Mouse (Mus musculus) liver, embryonic 13.5 days (tissue): ENCODE measurements around the gene Prkce. TPM values are rescaled to one million over a fixed set of nuclear protein-coding genes. Genes with fewer than 3 reads are reported as not detected.
A peak's percentile ranks its signal among the peaks of the same experiment; 100 is the strongest.
"Not testable (repeated sequence)": the region's sequence is repeated elsewhere in the genome, so short reads cannot be mapped to it uniquely, and the experiment has no call there.

Source experiments
- ATAC-seq: fragments of 200-750 bp; cut with Nextera tagmentation; 2 replicates; pipeline ENCODE4 v1.8.0; 2017; ENCODE audit warnings: low read depth, mild to moderate bottlenecking, moderate number of reproducible peaks, moderate library complexity
- DNase-seq: peaks from one replicate; pipeline ENCODE4 v3.0.0; 2022
- H3K27ac ChIP-seq: fragments of 300-500 bp; sonication (generic); 2 replicates; pipeline ENCODE4 v1.5.1; 2015; ENCODE audit warnings: moderate library complexity, mild to moderate bottlenecking, inconsistent platforms
- H3K27me3 ChIP-seq: fragments of 300-500 bp; sonication (generic); 2 replicates; pipeline ENCODE4 v1.6.1; 2015; ENCODE audit warnings: mild to moderate bottlenecking, inconsistent platforms
- H3K36me3 ChIP-seq: fragments of 300-500 bp; sonication (generic); 2 replicates; pipeline ENCODE4 v1.6.1; 2015; ENCODE audit warnings: mild to moderate bottlenecking, inconsistent platforms
- H3K4me1 ChIP-seq: fragments of 300-500 bp; sonication (generic); replicated peaks from 2 replicates; pipeline ENCODE4 v1.6.1; 2015; ENCODE audit warnings: inconsistent platforms
- H3K4me2 ChIP-seq: fragments of 300-500 bp; sonication (generic); 2 replicates; pipeline ENCODE4 v1.6.1; 2015; ENCODE audit warnings: inconsistent platforms, mild to moderate bottlenecking, moderate library complexity
- H3K4me3 ChIP-seq: fragments of 300-500 bp; sonication (generic); replicated peaks from 2 replicates; pipeline ENCODE4 v1.5.1; 2015; ENCODE audit warnings: mild to moderate bottlenecking, inconsistent platforms
- H3K9ac ChIP-seq: fragments of 300-500 bp; sonication (generic); 2 replicates; pipeline ENCODE4 v1.6.1; 2015; ENCODE audit warnings: mild to moderate bottlenecking, inconsistent platforms
- H3K9me3 ChIP-seq: fragments of 300-500 bp; sonication (generic); replicated peaks from 2 replicates; pipeline ENCODE4 v1.6.1; 2016; ENCODE audit warnings: inconsistent platforms
- WGBS: fragments of 180-500 bp; shearing (Covaris S2); methylation state at CpG from one replicate; pipeline ENCODE4 v1.1.7; 2015; ENCODE audit not compliant: insufficient replicate concordance; 5-methylcytosine and 5-hydroxymethylcytosine counted together
- polyA plus RNA-seq: library from polyadenylated mRNA; unstranded; fragments of >200 nt; fragmentation: Nextera tagmentation; extraction: Ambion mirVana; gene quantifications from 2 replicates; pipeline ENCODE4 v1.2.1, GENCODE M21; 2015

Gene Prkce
- polyA plus RNA-seq, 1 experiment from 2014 or later = 0.90 TPM

GRCm38 (mm10) chr17:86464197-86464596, 296.6 kb downstream of the Prkce start:
- DNase-seq (no peak), ATAC-seq (peak; percentile 17; the same call in 1 of the 2 replicates)
- H3K4me2 ChIP-seq = no peak overlapping the region
- no peaks in the 10 kb centered on the region for H3K27me3 ChIP-seq
- H3K36me3 ChIP-seq = no peaks in the 10 kb centered on the region
- H3K9me3 ChIP-seq = no peaks in the 10 kb centered on the region
- WGBS = 63% methylated on average over 8 of the region's 8 CpGs
- no peak overlapping the region for H3K9ac ChIP-seq
- no peak overlapping the region for H3K27ac ChIP-seq
- no peak overlapping the region for H3K4me3 ChIP-seq
- peaks cover 23% of the 10 kb centered on the region for H3K4me1 ChIP-seq

GRCm38 (mm10) chr17:86464689-86465363, 297.2 kb downstream of the Prkce start:
- 68% methylated on average over 16 of the region's 16 CpGs for WGBS
- Histone ChIP-seq H3K4me1 (peaks cover 23% of the 10 kb centered on the region), H3K4me3 (no peak overlapping the region), H3K27ac (no peak overlapping the region; the same call in 1 of the 2 replicates), H3K36me3 (no peaks in the 10 kb centered on the region), H3K4me2 (no peak overlapping the region), H3K9me3 (no peaks in the 10 kb centered on the region), H3K9ac (no peak overlapping the region), H3K27me3 (no peaks in the 10 kb centered on the region)
- ATAC-seq = peak; percentile 69
- no peak for DNase-seq

GRCm38 (mm10) chr17:86465865-86466264, 298.3 kb downstream of the Prkce start:
- no peak for ATAC-seq
- Histone ChIP-seq H3K36me3 (no peaks in the 10 kb centered on the region), H3K9ac (no peak overlapping the region), H3K27me3 (no peaks in the 10 kb centered on the region), H3K4me3 (no peak overlapping the region), H3K4me2 (no peak overlapping the region), H3K4me1 (peaks cover 23% of the 10 kb centered on the region), H3K9me3 (no peaks in the 10 kb centered on the region), H3K27ac (no peak overlapping the region)
- 75% methylated on average over 13 of the region's 13 CpGs for WGBS
- no peak for DNase-seq

- Histone ChIP-seq H3K4me3 (no peak overlapping the region), H3K27me3 (no peaks in the 10 kb centered on the region), H3K4me1 (peaks cover 23% of the 10 kb centered on the region), H3K4me2 (no peak overlapping the region), H3K27ac (no peak overlapping the region), H3K36me3 (no peaks in the 10 kb centered on the region), H3K9ac (no peak overlapping the region), H3K9me3 (no peaks in the 10 kb centered on the region)
- WGBS = 60% methylated on average over 7 of the region's 7 CpGs
- DNase-seq (no peak), ATAC-seq (no peak)
These were observed 298.8 kb downstream of the Prkce start for GRCm38 (mm10) chr17:86466412-86466811.

GRCm38 (mm10) chr17:86466871-86467270, 299.3 kb downstream of the Prkce start:
- DNase-seq (no peak), ATAC-seq (no peak)
- 37% methylated on average over 7 of the region's 7 CpGs for WGBS
- Histone ChIP-seq H3K27me3 (no peaks in the 10 kb centered on the region), H3K4me2 (no peak overlapping the region), H3K9me3 (no peaks in the 10 kb centered on the region), H3K4me3 (no peak overlapping the region), H3K9ac (no peak overlapping the region), H3K4me1 (peaks cover 23% of the 10 kb centered on the region), H3K36me3 (no peaks in the 10 kb centered on the region), H3K27ac (no peak overlapping the region)

GRCm38 (mm10) chr17:86467291-86467898, 299.8 kb downstream of the Prkce start:
- no peak for DNase-seq
- no peak overlapping the region for H3K4me3 ChIP-seq

GRCm38 (mm10) chr17:86467967-86468366, 300.4 kb downstream of the Prkce start:
- ATAC-seq (no peak), DNase-seq (no peak)
- Histone ChIP-seq H3K4me2 (no peak overlapping the region), H3K36me3 (no peaks in the 10 kb centered on the region), H3K9ac (no peak overlapping the region), H3K4me3 (no peak overlapping the region), H3K27ac (no peak overlapping the region), H3K9me3 (no peaks in the 10 kb centered on the region), H3K27me3 (no peaks in the 10 kb centered on the region), H3K4me1 (peaks cover 23% of the 10 kb centered on the region)
- 67% methylated on average over 5 of the region's 5 CpGs for WGBS

More at GRCm38 (mm10) chr17:86467291-86467898, 299.8 kb downstream of the Prkce start:
- Histone ChIP-seq H3K36me3 (no peaks in the 10 kb centered on the region), H3K4me2 (no peak overlapping the region), H3K9me3 (no peaks in the 10 kb centered on the region), H3K27me3 (no peaks in the 10 kb centered on the region), H3K9ac (no peak overlapping the region), H3K27ac (no peak overlapping the region), H3K4me1 (peaks cover 23% of the 10 kb centered on the region)
- 61% methylated on average over 10 of the region's 10 CpGs for WGBS
- ATAC-seq = no peak

- DNase-seq (no peak), ATAC-seq (no peak)
- H3K4me3 ChIP-seq = no peak overlapping the region
- H3K9me3 ChIP-seq = no peaks in the 10 kb centered on the region
- no peaks in the 10 kb centered on the region for H3K36me3 ChIP-seq
- 63% methylated on average over 5 of the region's 5 CpGs for WGBS
- peaks cover 15% of the 10 kb centered on the region for H3K4me1 ChIP-seq
- H3K27me3 ChIP-seq = no peaks in the 10 kb centered on the region
- no peak overlapping the region for H3K9ac ChIP-seq
- no peak overlapping the region for H3K4me2 ChIP-seq
- H3K27ac ChIP-seq = no peak overlapping the region
These were observed 302.6 kb downstream of the Prkce start for GRCm38 (mm10) chr17:86470160-86470559.

- Histone ChIP-seq H3K4me3 (no peak overlapping the region), H3K36me3 (no peaks in the 10 kb centered on the region), H3K27me3 (no peaks in the 10 kb centered on the region), H3K27ac (no peak overlapping the region), H3K9ac (no peak overlapping the region), H3K4me2 (no peak overlapping the region), H3K9me3 (no peaks in the 10 kb centered on the region), H3K4me1 (peaks cover 13% of the 10 kb centered on the region)
- no peak for DNase-seq
- no peak for ATAC-seq
- 50% methylated on average over 5 of the region's 5 CpGs for WGBS
These were observed 304.1 kb downstream of the Prkce start for GRCm38 (mm10) chr17:86471684-86472083.

GRCm38 (mm10) chr17:86476674-86477073, 309.1 kb downstream of the Prkce start:
- Histone ChIP-seq H3K36me3 (no peaks in the 10 kb centered on the region), H3K4me2 (no peak overlapping the region), H3K9ac (no peak overlapping the region), H3K27ac (no peak overlapping the region), H3K4me1 (no peaks in the 10 kb centered on the region), H3K27me3 (no peaks in the 10 kb centered on the region), H3K4me3 (no peak overlapping the region), H3K9me3 (no peaks in the 10 kb centered on the region)
- 55% methylated on average over 10 of the region's 10 CpGs for WGBS
- DNase-seq (no peak), ATAC-seq (no peak)

- H3K9me3 ChIP-seq, DNase-seq, H3K4me3 ChIP-seq, H3K9ac ChIP-seq, ATAC-seq, H3K27ac ChIP-seq, H3K36me3 ChIP-seq, H3K4me1 ChIP-seq, H3K4me2 ChIP-seq, H3K27me3 ChIP-seq: not testable (repeated sequence)
These were observed 309.8 kb downstream of the Prkce start for GRCm38 (mm10) chr17:86477401-86477800.

GRCm38 (mm10) chr17:86479406-86479805, 311.8 kb downstream of the Prkce start:
- no peak overlapping the region for H3K4me2 ChIP-seq
- no peak overlapping the region for H3K9ac ChIP-seq
- DNase-seq (no peak), ATAC-seq (no peak)
- 53% methylated on average over 10 of the region's 10 CpGs for WGBS
- no peaks in the 10 kb centered on the region for H3K9me3 ChIP-seq
- no peaks in the 10 kb centered on the region for H3K27me3 ChIP-seq
- no peak overlapping the region for H3K4me3 ChIP-seq
- no peaks in the 10 kb centered on the region for H3K36me3 ChIP-seq
- H3K27ac ChIP-seq = no peak overlapping the region
- no peaks in the 10 kb centered on the region for H3K4me1 ChIP-seq
